8 mouse cellular contexts compared by ENCODE assay signal in genomic region chrX:52164134-52164737, GRCm38 (mm10). TPM values are rescaled to one million over a fixed set of nuclear protein-coding genes. Genes with fewer than 3 reads are reported as not detected.
DNase-seq lines count a peak whose midpoint lies in the region; ATAC-seq and TF ChIP-seq lines count a peak whose summit lies in the region.

No protein-coding gene starts in this region.

- intact Hi-C loops in left cerebral cortex, adult 2 months (cut with DNase I): loop anchor here (5.0 kb wide), 2 partner anchors 92 to 203 kb away; no protein-coding TSS in a partner anchor
- intact Hi-C loops in left cerebral cortex, postnatal 36 days (cut with DNase I): no loop called here

- no peaks in the 10 kb centered on the region for H3K4me1 ChIP-seq in cortical plate, adult 2 months (ENCODE audit: control insufficient read depth, insufficient read depth, low read length)
- H3K4me1 ChIP-seq in heart, embryonic 14.5 days (ENCODE audit: control insufficient read depth in 2 of 2, insufficient read depth in 2 of 2, low read length in 2 of 2): peaks cover 0 to 2% of the 10 kb centered on the region in 2 experiments; a peak in 1 of 4 replicates
- H3K4me1 ChIP-seq in limb, embryonic 12.5 days (replicated peaks): 0 out of 2 replicates have a peak, but pooled peaks cover 2% of the 10 kb centered on the region

- H3K9ac ChIP-seq in heart, embryonic 14.5 days (ENCODE audit: low read length): peak overlapping the region; percentile 81
- peak overlapping the region; percentile 69 for H3K9ac ChIP-seq in limb, embryonic 12.5 days (replicated peaks)

- H3K4me3 ChIP-seq in left cerebral cortex, adult 2 months: peak overlapping the region; percentile 56
- H3K4me3 ChIP-seq in cortical plate, adult 2 months (ENCODE audit: insufficient read depth, low read length): peak overlapping the region; percentile 69
- H3K4me3 ChIP-seq in heart, embryonic 14.5 days (ENCODE audit: control insufficient read depth in 1 of 2, insufficient read depth in 1 of 2, low read depth in 1 of 2, low read length in 2 of 2): peak overlapping the region; percentile 59
- peak overlapping the region; percentile 53 for H3K4me3 ChIP-seq in limb, embryonic 12.5 days (replicated peaks)

- no peaks in the 10 kb centered on the region for H3K36me3 ChIP-seq in heart, embryonic 14.5 days (ENCODE audit: control insufficient read depth, insufficient read depth, low read length)
- no peaks in the 10 kb centered on the region for H3K36me3 ChIP-seq in limb, embryonic 12.5 days

- 22% methylated on average over 44 of the region's 44 CpGs for WGBS in heart, embryonic 14.5 days
- WGBS in limb, embryonic 12.5 days: 18% methylated on average over 43 of the region's 44 CpGs

- no peak for DNase-seq in left cerebral cortex, adult 2 months (ENCODE audit: extremely low spot score in 1 of 2, low spot score in 2 of 2)
- no peak for DNase-seq in left cerebral cortex, postnatal 36 days (ENCODE audit: low spot score in 2 of 2)
- DNase-seq in neural tube, embryonic 10.5 days (ENCODE audit: extremely low spot score, low spot score): peak; percentile 29

- no peaks in the 10 kb centered on the region for H3K27me3 ChIP-seq in heart, embryonic 14.5 days (ENCODE audit: control insufficient read depth, insufficient read depth, low read length)
- H3K27me3 ChIP-seq in limb, embryonic 12.5 days: peaks cover 49% of the 10 kb centered on the region

- H3K9me3 ChIP-seq in heart, embryonic 14.5 days (ENCODE audit: control insufficient read depth, low read length): no peaks in the 10 kb centered on the region
- H3K9me3 ChIP-seq in limb, embryonic 12.5 days: no peaks in the 10 kb centered on the region

- peak overlapping the region; percentile 70 for H3K4me2 ChIP-seq in heart, embryonic 14.5 days (ENCODE audit: low read length)
- peak overlapping the region; percentile 62 for H3K4me2 ChIP-seq in limb, embryonic 12.5 days

- no peak overlapping the region for H3K27ac ChIP-seq in left cerebral cortex, adult 2 months
- H3K27ac ChIP-seq in cortical plate, adult 2 months (ENCODE audit: insufficient read depth, low read length): no peak overlapping the region
- H3K27ac ChIP-seq in heart, embryonic 14.5 days (replicated peaks in 1 of 2; ENCODE audit: control insufficient read depth in 1 of 2, insufficient read depth in 1 of 2, low read depth in 2 of 2, low read length in 2 of 2): peak overlapping the region; percentile 66 to 81
- H3K27ac ChIP-seq in limb, embryonic 12.5 days: 0 out of 2 replicates have a peak overlapping the region, but pooled peaks have one; percentile 53

- TF ChIP-seq POLR2A in cortical plate, adult 2 months (IDR thresholded peaks at IDR 0.05; ENCODE audit: extremely low read depth, insufficient read depth, low read length): no peak

- 0 out of 2 replicates have a peak, but pooled peaks have one; percentile 11 for ATAC-seq in heart, embryonic 14.5 days (ENCODE audit: insufficient number of reproducible peaks, insufficient read depth, low FRiP score, low read depth)
- no peak for ATAC-seq in limb, embryonic 12.5 days (ENCODE audit: insufficient number of reproducible peaks, insufficient read depth, low FRiP score, low TSS enrichment, low read depth)
- ATAC-seq in megakaryocyte-erythroid progenitor cell, adult 5-6 weeks (replicated peaks; ENCODE audit: low FRiP score, low TSS enrichment, poor library complexity, severe bottlenecking): no peak
- ATAC-seq in megakaryocyte progenitor cell, adult 5-6 weeks (replicated peaks; ENCODE audit: poor library complexity): no peak; the same call in 1 of the 2 replicates

- TF ChIP-seq CTCF in left cerebral cortex, adult 2 months (IDR thresholded peaks at IDR 0.05): no peak
- TF ChIP-seq CTCF in cortical plate, adult 2 months (IDR thresholded peaks at IDR 0.05; ENCODE audit: extremely low read depth, insufficient read depth, low read length): no peak

RNA-seq across cellular contexts. Expression of gene Gpc4, which starts 0.8 kb away (rescaled TPM):
- total RNA-seq in left cerebral cortex, adult 2 months (2021): 10 to 100 TPM; 22.0 to 25.1 TPM
- 10 to 100 TPM; 20.8 to 23.0 TPM for total RNA-seq in left cerebral cortex, postnatal 36 days (2021)
- 7.4 and 9.6 TPM in 2 replicates for polyA plus RNA-seq in cortical plate, adult 2 months (2012; rRNA removed)
- polyA plus RNA-seq in heart, embryonic 14.5 days (2014; fragmentation: Nextera tagmentation; extraction: Ambion mirVana): 41.4 and 46.5 TPM in 2 replicates
- 40.4 and 42.7 TPM in 2 replicates for polyA plus RNA-seq in limb, embryonic 12.5 days (2016; fragmentation: Nextera tagmentation; extraction: Ambion mirVana)
- 16.1 and 20.4 TPM in 2 replicates for total RNA-seq in megakaryocyte-erythroid progenitor cell, adult 5-6 weeks (2014; fragmentation: Nextera tagmentation)
- total RNA-seq in megakaryocyte-erythroid progenitor cell, adult 5-6 weeks (2017): 3.5 and 5.6 TPM in 2 replicates
- 1.7 and 2.0 TPM in 2 replicates for total RNA-seq in megakaryocyte progenitor cell, adult 5-6 weeks (2015)
- 0.30 and 0.33 TPM in 2 replicates for total RNA-seq in megakaryocyte progenitor cell, adult 5-6 weeks (2017)

Comparison
In these comparisons a context has a peak if more than half of its experiments do, and no peak if none do; other contexts are left out.
1. H3K27ac ChIP-seq: peak in heart, embryonic 14.5 days (2 of 2) and limb, embryonic 12.5 days (single experiment); none in left cerebral cortex, adult 2 months (single experiment) and cortical plate, adult 2 months (single experiment).
2. Peak in every context shown above with its lines, with median percentiles within 50 percentile points of each other: H3K4me3 ChIP-seq.